Mouse (Mus musculus) ES-Bruce4 (cell line): ENCODE measurements around the gene Dync1i2.

Experiments used
- CTCF ChIP-seq: IDR thresholded peaks from one replicate; pipeline ENCODE4 v1.8.1; 2011; ENCODE audit warnings: low read depth, low read length
- POLR2A ChIP-seq: IDR thresholded peaks from one replicate; pipeline ENCODE4 v1.8.1; 2011; ENCODE audit warnings: low read length; ENCODE audit not compliant: insufficient read depth

- no peak for TF ChIP-seq CTCF
- TF ChIP-seq POLR2A: no peak
Observed at GRCm38 (mm10) chr2:71309726-71310125, 98.2 kb downstream of the Dync1i2 start.
